Mouse (Mus musculus): ENCODE measurements at regions not wholly inside any gene's neighbourhood (a gene's known extent, or its start where the extent isn't known, plus 50 kb on each side); places are given as distances from the start of the nearest gene placed in this dataset.

- no peak for DNase-seq (ENCODE audit: low spot score in 2 of 2)
Measured at GRCm38 (mm10) chr17:14497086-14497485, 196.9 kb downstream of the Thbs2 start.

DNA sequence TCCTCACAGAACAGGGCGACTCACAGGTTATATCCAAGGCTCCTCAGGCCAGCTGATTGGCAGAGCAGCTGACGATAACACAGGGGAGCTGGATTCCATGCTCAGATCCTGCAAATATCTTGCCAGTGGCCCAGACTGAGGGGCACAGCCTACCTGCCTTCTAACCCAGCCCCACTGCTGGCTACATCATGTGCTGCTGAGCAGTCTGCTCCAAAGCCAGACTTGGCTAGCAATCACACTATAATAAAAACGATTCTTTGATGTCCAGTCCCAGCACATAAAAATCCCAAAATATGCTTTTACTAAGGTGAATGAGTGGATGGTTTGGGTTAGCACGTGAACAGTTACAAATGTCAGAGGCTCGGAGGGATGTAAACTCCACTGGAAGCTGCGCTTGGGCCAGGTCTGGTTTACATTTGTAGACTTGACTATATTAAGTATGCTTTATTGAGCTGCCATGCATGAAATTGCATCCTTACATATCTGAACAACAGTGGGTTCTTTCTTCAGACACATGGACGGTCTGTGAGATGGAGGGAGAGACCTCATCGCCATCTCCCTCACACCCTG, 200.2 kb downstream of the Thbs2 start:
- no peak for DNase-seq (ENCODE audit: low spot score in 2 of 2)

DNA sequence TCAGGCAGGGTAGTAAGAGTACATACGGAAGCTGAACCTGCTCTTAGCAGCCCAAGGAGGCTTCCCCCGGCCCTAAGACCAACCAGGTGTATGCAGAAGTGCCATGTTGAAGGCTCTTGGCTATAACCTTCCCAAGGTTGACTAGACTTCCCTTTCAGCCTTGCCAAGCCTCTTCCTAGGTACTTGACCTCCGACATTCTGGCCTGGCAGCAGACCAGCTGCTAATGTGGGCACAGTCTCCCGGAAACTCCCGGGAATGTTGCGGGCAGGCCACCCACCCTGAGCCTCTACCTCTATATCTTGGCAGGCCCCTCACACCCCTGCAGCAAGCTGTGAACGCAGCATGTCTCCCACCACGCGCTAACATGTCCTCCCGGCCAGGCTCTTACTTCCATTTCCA, 201.1 kb downstream of the Thbs2 start:
- DNase-seq (ENCODE audit: low spot score in 2 of 2): no peak

DNA sequence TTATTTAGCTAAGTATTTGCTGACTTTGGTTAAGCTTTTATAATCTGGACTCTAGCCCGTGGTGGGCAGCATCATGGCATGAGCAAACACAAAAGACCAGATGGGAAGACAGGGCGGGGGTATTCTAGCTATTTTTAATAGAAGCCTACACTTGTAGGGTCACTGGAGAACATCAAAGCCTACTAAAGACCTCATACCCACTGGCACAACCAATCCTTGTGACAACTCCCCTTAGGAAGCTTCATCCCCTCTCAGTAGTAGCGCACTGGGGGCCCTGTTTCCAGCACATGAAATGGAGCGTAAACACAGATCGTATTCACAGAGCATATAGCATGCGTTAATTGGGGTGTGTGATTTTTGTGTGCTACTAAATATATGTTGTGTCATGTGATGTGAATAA, 202.4 kb downstream of the Smoc2 start:
- no peak for DNase-seq (ENCODE audit: low spot score in 2 of 2)

DNA sequence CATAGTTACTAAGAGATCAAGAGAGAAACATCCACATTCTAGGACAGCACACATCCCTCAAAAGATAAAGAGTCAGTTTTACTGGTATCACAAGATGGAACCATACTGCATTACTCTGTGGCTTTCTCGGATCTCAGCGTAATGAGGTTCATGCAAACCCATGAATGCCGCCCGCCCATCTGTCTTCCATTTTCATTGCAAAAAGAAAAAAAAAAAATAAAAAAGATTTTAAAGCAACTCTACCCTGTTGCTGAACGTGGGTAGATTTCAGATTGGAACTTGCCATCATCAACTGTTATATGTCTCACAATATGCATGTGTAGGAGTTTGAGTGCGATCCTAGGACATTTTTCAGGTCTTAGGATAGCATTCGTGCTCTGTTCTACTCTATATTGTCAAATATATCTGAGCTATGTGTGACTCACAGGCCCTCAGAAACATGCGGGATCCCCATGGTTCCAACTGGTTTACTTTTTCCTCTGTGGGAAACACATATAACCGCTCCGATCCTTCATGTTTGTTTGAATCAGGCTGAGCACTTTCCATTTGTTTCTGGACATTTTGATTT, 199.7 kb downstream of the Smoc2 start:
- DNase-seq (ENCODE audit: low spot score in 2 of 2): no peak

GRCm38 (mm10) chr17:14476707-14477106, 197.4 kb downstream of the Smoc2 start:
- DNase-seq (ENCODE audit: low spot score in 2 of 2): no peak

- no peak for DNase-seq (ENCODE audit: low spot score in 2 of 2)
Measured at GRCm38 (mm10) chr17:14475778-14476647, 196.7 kb downstream of the Smoc2 start.

- no peak for DNase-seq (ENCODE audit: low spot score in 2 of 2)
Measured at GRCm38 (mm10) chr17:14475277-14475676, 196.0 kb downstream of the Smoc2 start.

DNA sequence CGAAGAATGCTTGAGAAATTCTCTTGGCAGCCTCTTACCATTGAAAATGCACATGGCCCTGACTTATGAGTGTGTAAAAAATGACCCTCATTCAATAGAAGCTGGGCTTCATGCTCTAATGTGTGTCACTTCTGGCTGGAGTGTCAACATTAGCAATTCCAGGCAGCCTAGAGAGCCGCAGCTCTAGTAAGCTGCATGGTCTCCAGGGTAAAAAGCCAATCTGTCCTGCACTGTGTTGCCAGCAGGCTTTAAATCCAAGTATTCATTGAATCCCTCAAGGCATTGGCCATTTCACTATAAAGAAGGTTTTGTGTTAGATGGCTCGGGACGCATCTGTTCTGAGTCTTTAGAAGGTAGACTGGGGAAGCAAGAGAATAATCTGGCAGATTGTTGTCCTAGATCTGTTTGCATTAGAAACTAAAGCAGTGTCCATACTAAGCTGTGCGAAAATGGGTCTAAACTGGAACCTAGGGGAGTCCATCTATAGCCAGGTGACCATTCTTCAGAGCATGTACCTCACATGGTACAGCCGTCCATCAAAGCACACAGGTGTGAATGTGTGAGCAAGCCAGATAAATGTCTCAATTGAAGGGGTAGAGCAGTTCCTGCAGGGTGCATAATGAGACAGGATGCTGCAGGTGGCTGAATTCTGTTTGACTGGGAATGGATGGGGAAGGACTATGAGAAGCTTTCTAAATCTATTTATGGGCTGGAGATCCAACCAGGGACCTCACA, 189.6 kb downstream of the Smoc2 start:
- no peak for DNase-seq (ENCODE audit: low spot score in 2 of 2)

GRCm38 (mm10) chr17:14455251-14455743, 176.0 kb downstream of the Smoc2 start:
- no peak for DNase-seq (ENCODE audit: low spot score in 2 of 2)
